Mouse (Mus musculus) liver, embryonic 11.5 days (tissue): ENCODE measurements around the gene H2-Aa. TPM values are rescaled to one million over a fixed set of nuclear protein-coding genes. Genes with fewer than 3 reads are reported as not detected.

Experiments
- ATAC-seq: fragments of 200-750 bp; cut with Nextera tagmentation; replicated peaks from 2 replicates; pipeline ENCODE4 v1.8.0; 2017; ENCODE audit warnings: moderate number of reproducible peaks, mild to moderate bottlenecking, moderate TSS enrichment, moderate library complexity; ENCODE audit not compliant: low FRiP score
- DNase-seq: peaks from one replicate; pipeline ENCODE4 v3.0.0-alpha.2; 2017; ENCODE audit warnings: low spot score
- H3K27ac ChIP-seq: fragments of 300-500 bp; sonication (generic); 2 replicates; pipeline ENCODE4 v1.5.1; 2014; ENCODE audit warnings: mild to moderate bottlenecking, low read depth, low read length, control low read depth
- H3K27me3 ChIP-seq: fragments of 300-500 bp; sonication (generic); replicated peaks from 2 replicates; pipeline ENCODE4 v1.6.1; 2014; ENCODE audit warnings: low read length, mixed read lengths; ENCODE audit not compliant: control insufficient read depth, insufficient read depth
- H3K36me3 ChIP-seq: fragments of 300-500 bp; sonication (generic); 2 replicates; pipeline ENCODE4 v1.6.1; 2014; ENCODE audit warnings: mild to moderate bottlenecking, low read length, moderate library complexity, mixed read lengths; ENCODE audit not compliant: control insufficient read depth, insufficient read depth
- H3K4me1 ChIP-seq: fragments of 300-500 bp; sonication (generic); replicated peaks from 2 replicates; pipeline ENCODE4 v1.6.1; 2014; ENCODE audit warnings: low read length, mixed read lengths; ENCODE audit not compliant: control insufficient read depth, insufficient read depth
- H3K4me2 ChIP-seq: fragments of 300-500 bp; sonication (generic); 2 replicates; pipeline ENCODE4 v1.6.1; 2014; ENCODE audit warnings: mild to moderate bottlenecking, control low read depth, moderate library complexity
- H3K4me3 ChIP-seq: fragments of 300-500 bp; sonication (generic); 2 replicates; pipeline ENCODE4 v1.5.1; 2014; ENCODE audit warnings: low read depth, low read length, control low read depth
- H3K9ac ChIP-seq: fragments of 300-500 bp; sonication (generic); 2 replicates; pipeline ENCODE4 v1.6.1; 2014; ENCODE audit warnings: low read depth, low read length, control low read depth
- H3K9me3 ChIP-seq: fragments of 300-500 bp; sonication (generic); 2 replicates; pipeline ENCODE4 v1.6.1; 2016; ENCODE audit warnings: low read length, inconsistent platforms, mixed read lengths; ENCODE audit not compliant: control insufficient read depth
- WGBS: fragments of 180-500 bp; shearing (Covaris S2); extraction: QIAGEN DNeasy Blood & Tissue Kit; methylation state at CpG from one replicate; pipeline ENCODE4 v1.1.7; 2014; 5-methylcytosine and 5-hydroxymethylcytosine counted together
- polyA plus RNA-seq: library from polyadenylated mRNA; unstranded; fragments of >200 nt; fragmentation: Nextera tagmentation; extraction: Ambion mirVana; gene quantifications from 2 replicates; pipeline ENCODE4 v1.2.1, GENCODE M21; 2014

Gene H2-Aa
- polyA plus RNA-seq, 1 experiment from 2014 or later: not detected

DNA sequence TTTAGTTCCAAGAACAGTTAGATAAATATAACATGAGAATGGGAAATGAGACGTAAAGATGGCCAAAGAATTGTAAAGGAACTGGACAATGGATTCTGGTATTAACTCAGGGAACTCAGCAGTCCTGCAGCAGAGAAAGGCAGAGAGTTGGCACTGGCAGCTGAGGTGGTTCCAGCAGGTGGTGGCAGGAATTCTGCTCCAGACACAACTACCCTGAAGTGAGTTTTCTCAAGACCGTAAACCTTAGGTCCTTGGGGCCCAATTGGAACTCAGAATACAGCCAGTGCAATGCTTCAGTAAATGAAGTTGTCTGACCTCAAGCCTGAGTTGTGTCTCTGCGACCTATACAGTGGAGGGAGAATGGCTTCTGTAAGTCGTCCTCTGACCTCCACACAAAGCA, 6.6 kb upstream of the H2-Aa start:
- no peak for ATAC-seq
- Histone ChIP-seq H3K9ac (no peak overlapping the region), H3K27ac (no peak overlapping the region), H3K4me2 (no peak overlapping the region), H3K27me3 (no peaks in the 10 kb centered on the region; the same call in 1 of the 2 replicates), H3K4me1 (no peaks in the 10 kb centered on the region), H3K9me3 (no peaks in the 10 kb centered on the region), H3K4me3 (no peak overlapping the region), H3K36me3 (no peaks in the 10 kb centered on the region)
- no peak for DNase-seq
- 63% methylated on average over 4 of the region's 4 CpGs for WGBS

DNA sequence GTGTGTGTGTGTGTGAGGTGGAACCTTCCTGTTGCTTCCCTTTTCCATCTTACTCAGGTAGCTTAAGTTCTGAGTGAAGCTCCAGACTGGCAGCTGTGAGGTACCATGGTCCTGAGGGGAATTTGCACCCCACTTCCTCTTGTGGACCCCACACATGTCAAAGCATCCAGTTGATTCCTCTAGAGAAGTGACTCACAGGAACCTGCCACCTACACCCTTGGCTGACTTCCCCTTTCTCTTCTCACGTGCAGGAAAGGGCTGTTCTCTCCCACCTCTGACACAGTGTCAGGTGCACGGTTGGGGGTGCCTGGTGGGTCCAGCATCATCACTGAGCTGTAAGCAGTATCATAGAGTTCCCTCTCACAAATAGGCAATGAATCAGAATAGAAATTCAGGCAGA, 5.9 kb upstream of the H2-Aa start:
- Histone ChIP-seq H3K4me1 (no peaks in the 10 kb centered on the region), H3K4me3 (no peak overlapping the region), H3K9ac (no peak overlapping the region), H3K9me3 (no peaks in the 10 kb centered on the region), H3K4me2 (no peak overlapping the region), H3K27me3 (no peaks in the 10 kb centered on the region; the same call in 1 of the 2 replicates), H3K27ac (no peak overlapping the region), H3K36me3 (no peaks in the 10 kb centered on the region)
- ATAC-seq: no peak
- WGBS: 25% methylated on average over 2 of the region's 2 CpGs
- no peak for DNase-seq

- DNase-seq (no peak), ATAC-seq (no peak)
- Histone ChIP-seq H3K4me3 (no peak overlapping the region), H3K27ac (no peak overlapping the region), H3K36me3 (no peaks in the 10 kb centered on the region), H3K9me3 (no peaks in the 10 kb centered on the region), H3K4me2 (no peak overlapping the region), H3K4me1 (no peaks in the 10 kb centered on the region), H3K27me3 (no peaks in the 10 kb centered on the region; the same call in 1 of the 2 replicates), H3K9ac (no peak overlapping the region)
- WGBS: 86% methylated on average over 4 of the region's 4 CpGs
These were observed 4.9 kb upstream of the H2-Aa start for GRCm38 (mm10) chr17:34292570-34292969.

DNA sequence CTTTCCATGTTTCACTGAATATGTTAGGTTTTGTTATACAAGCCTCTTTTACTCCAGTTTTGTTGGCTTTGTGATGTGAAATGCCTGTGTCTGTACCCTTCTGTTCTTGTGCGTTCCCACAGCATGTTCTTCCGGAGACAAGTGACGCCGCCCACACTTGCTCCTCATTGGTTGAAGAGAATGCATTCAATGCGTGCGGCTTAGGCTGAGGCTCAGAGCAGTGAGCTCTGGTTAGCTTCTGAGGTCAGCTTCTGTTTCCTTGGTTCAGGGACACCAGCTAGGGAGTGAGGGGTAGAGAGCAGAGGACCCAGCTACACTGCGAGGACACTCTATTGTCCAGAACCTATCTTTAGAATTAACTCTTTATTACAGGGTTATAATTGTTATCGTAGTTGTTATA, 4.0 kb upstream of the H2-Aa start:
- Histone ChIP-seq H3K27me3 (no peaks in the 10 kb centered on the region; the same call in 1 of the 2 replicates), H3K27ac (no peak overlapping the region), H3K9ac (no peak overlapping the region), H3K4me2 (no peak overlapping the region), H3K4me3 (no peak overlapping the region), H3K4me1 (no peaks in the 10 kb centered on the region), H3K9me3 (no peaks in the 10 kb centered on the region), H3K36me3 (no peaks in the 10 kb centered on the region)
- DNase-seq (peak; percentile 56), ATAC-seq (0 out of 2 replicates have a peak, but pooled peaks have one; percentile 23)
- 15% methylated on average over 8 of the region's 8 CpGs for WGBS

DNA sequence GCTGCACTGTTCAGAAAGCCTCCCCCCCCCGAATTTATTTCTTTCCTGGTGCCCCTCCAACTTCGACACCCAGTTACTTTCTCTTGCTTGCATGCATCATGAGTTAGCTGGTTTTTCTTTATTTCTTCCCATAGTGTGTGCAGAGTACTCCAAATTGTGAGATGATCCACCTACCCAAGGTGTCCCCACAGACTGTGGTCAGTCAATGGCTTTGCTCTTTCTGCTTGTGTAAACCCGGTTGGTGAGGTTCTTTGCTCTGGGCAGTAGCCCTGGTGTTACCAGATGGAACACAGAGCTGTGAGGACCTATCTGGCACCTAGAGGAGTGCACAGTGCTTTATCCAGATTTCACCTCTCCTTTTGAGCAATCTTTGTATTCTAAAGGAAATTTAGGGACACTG, 508 bp upstream of the H2-Aa start:
- DNase-seq (no peak), ATAC-seq (no peak)
- no peak overlapping the region for H3K4me2 ChIP-seq
- WGBS: 66% methylated on average over 3 of the region's 3 CpGs
- H3K9ac ChIP-seq: no peak overlapping the region
- no peak overlapping the region for H3K4me3 ChIP-seq
- H3K4me1 ChIP-seq: no peaks in the 10 kb centered on the region
- no peak overlapping the region for H3K27ac ChIP-seq
- no peaks in the 10 kb centered on the region for H3K36me3 ChIP-seq
- no peaks in the 10 kb centered on the region for H3K9me3 ChIP-seq
- H3K27me3 ChIP-seq: no peaks in the 10 kb centered on the region

DNA sequence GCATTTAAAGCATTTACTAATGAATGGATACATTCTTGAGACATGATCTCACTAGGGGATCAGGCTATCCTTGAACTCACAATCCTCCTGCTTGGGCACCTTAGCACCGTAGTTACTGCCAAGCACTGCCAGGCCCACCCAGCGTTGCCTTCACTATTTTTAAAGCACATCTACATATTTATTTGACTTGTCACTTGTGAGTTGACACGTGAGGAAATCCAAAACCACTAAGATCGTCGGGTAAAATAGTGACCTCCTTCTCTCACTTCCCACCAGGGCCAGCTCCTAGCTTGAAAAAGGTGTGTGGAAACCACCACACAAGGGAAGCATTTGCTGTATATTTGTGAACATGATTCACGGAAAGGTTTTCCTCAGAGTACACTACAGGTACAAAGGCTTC, 624 bp downstream of the H2-Aa start:
- no peak for ATAC-seq
- H3K4me1 ChIP-seq: no peaks in the 10 kb centered on the region
- H3K4me3 ChIP-seq: no peak overlapping the region
- no peak for DNase-seq
- H3K9me3 ChIP-seq: no peaks in the 10 kb centered on the region
- no peak overlapping the region for H3K9ac ChIP-seq
- no peak overlapping the region for H3K4me2 ChIP-seq
- H3K36me3 ChIP-seq: no peaks in the 10 kb centered on the region
- H3K27me3 ChIP-seq: no peaks in the 10 kb centered on the region
- no peak overlapping the region for H3K27ac ChIP-seq
- WGBS: 40% methylated on average over 6 of the region's 6 CpGs

- H3K36me3 ChIP-seq: no peaks in the 10 kb centered on the region
- no peaks in the 10 kb centered on the region for H3K9me3 ChIP-seq
- H3K4me3 ChIP-seq: no peak overlapping the region
- H3K4me1 ChIP-seq: no peaks in the 10 kb centered on the region
- no peak overlapping the region for H3K4me2 ChIP-seq
- ATAC-seq (no peak), DNase-seq (no peak)
- no peak overlapping the region for H3K27ac ChIP-seq
- H3K27me3 ChIP-seq: no peaks in the 10 kb centered on the region
- H3K9ac ChIP-seq: no peak overlapping the region
- 62% methylated on average over 5 of the region's 5 CpGs for WGBS
These were observed 1.1 kb downstream of the H2-Aa start for GRCm38 (mm10) chr17:34286501-34286900.

DNA sequence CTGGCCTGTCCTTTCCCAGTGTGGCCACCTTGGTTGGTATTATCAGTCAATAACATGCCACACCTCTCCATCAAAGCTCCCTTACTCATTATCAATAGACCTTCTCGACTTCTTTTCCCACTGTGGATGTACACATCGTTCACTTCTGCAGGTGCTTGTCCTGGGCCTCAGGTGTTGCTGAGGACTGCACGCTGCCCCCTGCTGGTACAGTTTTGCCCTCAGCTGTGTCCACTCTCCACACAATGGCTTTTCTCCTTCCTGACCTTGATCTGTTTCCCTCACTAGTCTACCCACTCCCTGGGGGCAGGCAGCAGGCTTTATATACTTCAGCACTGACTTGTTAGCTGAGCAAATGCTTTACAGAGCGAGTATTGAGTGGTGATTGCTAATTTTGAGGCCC, 1.8 kb downstream of the H2-Aa start:
- no peaks in the 10 kb centered on the region for H3K9me3 ChIP-seq
- no peak overlapping the region for H3K4me3 ChIP-seq
- ATAC-seq (no peak), DNase-seq (no peak)
- H3K27ac ChIP-seq: no peak overlapping the region
- no peaks in the 10 kb centered on the region for H3K4me1 ChIP-seq
- H3K36me3 ChIP-seq: no peaks in the 10 kb centered on the region
- no peak overlapping the region for H3K4me2 ChIP-seq
- WGBS: 37% methylated on average over 4 of the region's 4 CpGs
- H3K9ac ChIP-seq: no peak overlapping the region
- no peaks in the 10 kb centered on the region for H3K27me3 ChIP-seq

DNA sequence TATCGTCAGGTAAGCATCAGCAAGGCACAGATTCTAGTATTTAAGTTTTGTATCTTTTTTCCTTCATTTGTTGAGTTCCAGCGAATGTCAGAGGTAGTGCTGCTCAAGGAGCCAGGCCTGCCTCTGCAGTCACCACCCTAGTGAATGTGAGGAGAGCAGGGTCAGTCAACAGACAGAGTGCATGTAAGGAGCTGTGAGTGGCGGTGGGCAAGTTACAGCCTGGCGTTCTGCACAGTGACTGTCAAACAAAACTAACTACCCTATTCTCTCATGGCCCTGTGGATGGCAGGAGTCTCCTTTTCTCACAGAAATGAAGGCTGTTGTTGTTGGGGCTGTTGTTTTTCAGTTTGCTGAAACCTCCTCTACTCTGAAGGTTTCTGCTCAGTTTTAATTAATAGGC, 2.3 kb downstream of the H2-Aa start:
- Histone ChIP-seq H3K9ac (no peak overlapping the region), H3K9me3 (no peaks in the 10 kb centered on the region), H3K4me3 (no peak overlapping the region), H3K4me1 (no peaks in the 10 kb centered on the region), H3K4me2 (no peak overlapping the region), H3K36me3 (no peaks in the 10 kb centered on the region), H3K27ac (no peak overlapping the region), H3K27me3 (no peaks in the 10 kb centered on the region)
- ATAC-seq (no peak), DNase-seq (no peak)
- WGBS: 69% methylated on average over 4 of the region's 4 CpGs
